Mouse (Mus musculus) ovary, postnatal 14 days (tissue): ENCODE results near the gene Rps29.

Experiments
- DNase-seq: peaks from one replicate; pipeline ENCODE4 v3.0.0; 2022; ENCODE audit warnings: low spot score

Gene Rps29

GRCm38 (mm10) chr12:69129634-69130310, 29.2 kb downstream of the Rps29 start:
- no peak for DNase-seq

- DNase-seq = no peak
These were observed 31.4 kb downstream of the Rps29 start for GRCm38 (mm10) chr12:69127626-69128025.

- DNase-seq = no peak
These were observed 31.8 kb downstream of the Rps29 start for GRCm38 (mm10) chr12:69127170-69127569.

GRCm38 (mm10) chr12:69125066-69125465, 33.9 kb downstream of the Rps29 start:
- no peak for DNase-seq

GRCm38 (mm10) chr12:69122801-69123200, 36.2 kb downstream of the Rps29 start:
- DNase-seq = no peak

GRCm38 (mm10) chr12:69119908-69120307, 39.1 kb downstream of the Rps29 start:
- DNase-seq = no peak
